Mouse (Mus musculus) kidney, postnatal 0 days (tissue): ENCODE results near the gene C130050O18Rik. TPM values are rescaled to one million over a fixed set of nuclear protein-coding genes. Genes with fewer than 3 reads are reported as not detected.

Experiments
- ATAC-seq: fragments of 200-750 bp; cut with Nextera tagmentation; replicated peaks from 2 replicates; pipeline ENCODE4 v1.8.0; 2017; ENCODE audit warnings: low read depth, moderate number of reproducible peaks, moderate TSS enrichment, moderate library complexity; ENCODE audit not compliant: low FRiP score
- DNase-seq: peaks from one replicate; pipeline ENCODE4 v3.0.0-alpha.2; 2016; ENCODE audit warnings: low spot score
- H3K27ac ChIP-seq: fragments of 300-500 bp; sonication (generic); 2 replicates; pipeline ENCODE4 v1.5.1; 2014; ENCODE audit warnings: mild to moderate bottlenecking
- H3K27me3 ChIP-seq: fragments of 300-500 bp; sonication (generic); 2 replicates; pipeline ENCODE4 v1.6.1; 2014; ENCODE audit warnings: low read length, mixed read lengths; ENCODE audit not compliant: insufficient read depth
- H3K36me3 ChIP-seq: fragments of 300-500 bp; sonication (generic); 2 replicates; pipeline ENCODE4 v1.6.1; 2014; ENCODE audit warnings: low read length, mixed read lengths; ENCODE audit not compliant: insufficient read depth
- H3K4me1 ChIP-seq: fragments of 300-500 bp; sonication (generic); replicated peaks from 2 replicates; pipeline ENCODE4 v1.6.1; 2014; ENCODE audit warnings: antibody characterized with exemption, low read length, mixed read lengths; ENCODE audit not compliant: insufficient read depth
- H3K4me2 ChIP-seq: fragments of 300-500 bp; sonication (generic); 2 replicates; pipeline ENCODE4 v1.6.1; 2014; ENCODE audit warnings: mild to moderate bottlenecking, low read length, moderate library complexity, mixed read lengths
- H3K4me3 ChIP-seq: fragments of 300-500 bp; sonication (generic); replicated peaks from 2 replicates; pipeline ENCODE4 v1.5.1; 2014; ENCODE audit warnings: low read depth, low read length
- H3K9ac ChIP-seq: fragments of 300-500 bp; sonication (generic); 2 replicates; pipeline ENCODE4 v1.6.1; 2014; ENCODE audit warnings: low read depth, low read length
- H3K9me3 ChIP-seq: fragments of 300-500 bp; sonication (generic); replicated peaks from 2 replicates; pipeline ENCODE4 v1.6.1; 2016; ENCODE audit warnings: low read length, inconsistent platforms, mixed read lengths
- CTCF ChIP-seq: IDR thresholded peaks from 2 replicates; pipeline ENCODE4 v1.5.1; 2016; ENCODE audit warnings: antibody characterized with exemption, low read depth, mild to moderate bottlenecking, moderate library complexity
- WGBS: fragments of 180-500 bp; shearing (Covaris S2); extraction: QIAGEN DNeasy Blood & Tissue Kit; methylation state at CpG from one replicate; pipeline ENCODE4 v1.1.7; 2014; 5-methylcytosine and 5-hydroxymethylcytosine counted together
- polyA plus RNA-seq: library from polyadenylated mRNA; unstranded; fragments of >200 nt; fragmentation: Nextera tagmentation; extraction: Ambion mirVana; gene quantifications from 2 replicates; pipeline ENCODE4 v1.2.1, GENCODE M21; 2015

Gene C130050O18Rik
- polyA plus RNA-seq, 1 experiment from 2014 or later = 1.2 TPM

GRCm38 (mm10) chr5:139442962-139443361, 37.9 kb downstream of the C130050O18Rik start:
- no peak for ATAC-seq
- Histone ChIP-seq H3K4me3 (no peak overlapping the region), H3K36me3 (no peaks in the 10 kb centered on the region), H3K27ac (no peak overlapping the region), H3K9ac (no peak overlapping the region), H3K9me3 (no peaks in the 10 kb centered on the region), H3K27me3 (no peaks in the 10 kb centered on the region), H3K4me2 (no peak overlapping the region), H3K4me1 (no peaks in the 10 kb centered on the region)
- no peak for TF ChIP-seq CTCF
- 57% methylated on average over 4 of the region's 4 CpGs for WGBS
- DNase-seq = no peak

- H3K4me3 ChIP-seq = no peak overlapping the region
- peaks cover 8% of the 10 kb centered on the region; the same call in 1 of the 2 replicates for H3K4me1 ChIP-seq
- WGBS = 81% methylated on average over 8 of the region's 8 CpGs
- H3K9me3 ChIP-seq = no peaks in the 10 kb centered on the region
- no peaks in the 10 kb centered on the region for H3K27me3 ChIP-seq
- H3K27ac ChIP-seq = no peak overlapping the region
- DNase-seq (no peak), ATAC-seq (no peak)
- peak; percentile 62; the same call in 1 of the 2 replicates for TF ChIP-seq CTCF
- H3K36me3 ChIP-seq = no peaks in the 10 kb centered on the region
- H3K4me2 ChIP-seq = no peak overlapping the region
- H3K9ac ChIP-seq = no peak overlapping the region
Observed at GRCm38 (mm10) chr5:139445258-139445657, 40.2 kb downstream of the C130050O18Rik start.

- H3K36me3 ChIP-seq = no peaks in the 10 kb centered on the region
- no peak for TF ChIP-seq CTCF
- no peaks in the 10 kb centered on the region for H3K9me3 ChIP-seq
- DNase-seq (peak; percentile 72), ATAC-seq (no peak)
- H3K27me3 ChIP-seq = no peaks in the 10 kb centered on the region
- no peak overlapping the region for H3K9ac ChIP-seq
- no peak overlapping the region for H3K4me2 ChIP-seq
- peaks cover 8% of the 10 kb centered on the region; the same call in 1 of the 2 replicates for H3K4me1 ChIP-seq
- no peak overlapping the region for H3K27ac ChIP-seq
- no peak overlapping the region for H3K4me3 ChIP-seq
- 35% methylated on average over 6 of the region's 6 CpGs for WGBS
Observed at GRCm38 (mm10) chr5:139448025-139448424, 42.9 kb downstream of the C130050O18Rik start.

GRCm38 (mm10) chr5:139449161-139449791, 44.2 kb downstream of the C130050O18Rik start:
- DNase-seq (no peak), ATAC-seq (no peak)
- H3K9me3 ChIP-seq = no peaks in the 10 kb centered on the region
- H3K4me1 ChIP-seq = peaks cover 8% of the 10 kb centered on the region; the same call in 1 of the 2 replicates
- H3K9ac ChIP-seq = no peak overlapping the region
- peak overlapping the region; percentile 47 for H3K27ac ChIP-seq
- TF ChIP-seq CTCF = no peak
- 38% methylated on average over 5 of the region's 5 CpGs for WGBS
- no peak overlapping the region for H3K4me2 ChIP-seq
- H3K27me3 ChIP-seq = no peaks in the 10 kb centered on the region
- H3K4me3 ChIP-seq = no peak overlapping the region
- H3K36me3 ChIP-seq = no peaks in the 10 kb centered on the region

- H3K4me2 ChIP-seq = no peak overlapping the region
- H3K27ac ChIP-seq = peak overlapping the region; percentile 47; the same call in 1 of the 2 replicates
- 0 out of 2 replicates have a peak overlapping the region, but pooled peaks have one; percentile 4 for H3K9ac ChIP-seq
- no peaks in the 10 kb centered on the region for H3K36me3 ChIP-seq
- H3K27me3 ChIP-seq = no peaks in the 10 kb centered on the region
- no peak for TF ChIP-seq CTCF
- H3K9me3 ChIP-seq = no peaks in the 10 kb centered on the region
- ATAC-seq (no peak; the same call in 1 of the 2 replicates), DNase-seq (peak; percentile 36)
- H3K4me1 ChIP-seq = peaks cover 8% of the 10 kb centered on the region; the same call in 1 of the 2 replicates
- WGBS = 36% methylated on average over 4 of the region's 4 CpGs
- no peak overlapping the region for H3K4me3 ChIP-seq
Observed at GRCm38 (mm10) chr5:139449926-139450325, 44.8 kb downstream of the C130050O18Rik start.

- H3K4me2 ChIP-seq = no peak overlapping the region
- no peaks in the 10 kb centered on the region for H3K36me3 ChIP-seq
- no peak overlapping the region for H3K27ac ChIP-seq
- ATAC-seq (no peak), DNase-seq (no peak)
- no peak for TF ChIP-seq CTCF
- H3K4me1 ChIP-seq = peaks cover 8% of the 10 kb centered on the region; the same call in 1 of the 2 replicates
- no peak overlapping the region for H3K9ac ChIP-seq
- H3K4me3 ChIP-seq = no peak overlapping the region
- no peaks in the 10 kb centered on the region for H3K27me3 ChIP-seq
- 89% methylated on average over 10 of the region's 10 CpGs for WGBS
- H3K9me3 ChIP-seq = no peaks in the 10 kb centered on the region
Observed at GRCm38 (mm10) chr5:139453031-139453430, 48.0 kb downstream of the C130050O18Rik start.
